Mouse (Mus musculus) forebrain, embryonic 10.5 days (tissue): Measurements from ENCODE around the gene Bcorl1. TPM values are rescaled to one million over a fixed set of nuclear protein-coding genes. Genes with fewer than 3 reads are reported as not detected.
A peak's percentile ranks its signal among the peaks of the same experiment; 100 is the strongest.

ENCODE experiments used
- DNase-seq: peaks from one replicate; pipeline ENCODE4 v3.0.0-alpha.2; 2017; ENCODE audit warnings: low spot score; ENCODE audit errors: extremely low spot score
- H3K27ac ChIP-seq: fragments of 300-500 bp; sonication (generic); 2 replicates; pipeline ENCODE4 v1.5.1; 2016; ENCODE audit warnings: mild to moderate bottlenecking
- H3K27me3 ChIP-seq: fragments of 300-500 bp; sonication (generic); 2 replicates; pipeline ENCODE4 v1.6.1; 2016; ENCODE audit warnings: mild to moderate bottlenecking; ENCODE audit not compliant: poor library complexity, severe bottlenecking
- H3K36me3 ChIP-seq: fragments of 300-500 bp; sonication (generic); replicated peaks from 2 replicates; pipeline ENCODE4 v1.6.1; 2016; ENCODE audit warnings: mild to moderate bottlenecking, moderate library complexity
- H3K4me1 ChIP-seq: fragments of 300-500 bp; sonication (generic); 2 replicates; pipeline ENCODE4 v1.6.1; 2016
- H3K4me3 ChIP-seq: fragments of 300-500 bp; sonication (generic); 2 replicates; pipeline ENCODE4 v1.5.1; 2016; ENCODE audit warnings: mild to moderate bottlenecking, moderate library complexity
- H3K9me3 ChIP-seq: fragments of 300-500 bp; sonication (generic); 2 replicates; pipeline ENCODE4 v1.6.1; 2016; ENCODE audit warnings: mild to moderate bottlenecking, moderate library complexity
- WGBS: fragments of 180-500 bp; shearing (Covaris S2); methylation state at CpG from one replicate; pipeline ENCODE4 v1.1.7; 2016; 5-methylcytosine and 5-hydroxymethylcytosine counted together
- polyA plus RNA-seq: library from polyadenylated mRNA; unstranded; fragments of >200 nt; fragmentation: Nextera tagmentation; extraction: Ambion mirVana; gene quantifications from 2 replicates; pipeline ENCODE4 v1.2.1, GENCODE M21; 2016

Bcorl1 gene
- 5.1 and 6.2 TPM in 2 replicates for polyA plus RNA-seq

DNA sequence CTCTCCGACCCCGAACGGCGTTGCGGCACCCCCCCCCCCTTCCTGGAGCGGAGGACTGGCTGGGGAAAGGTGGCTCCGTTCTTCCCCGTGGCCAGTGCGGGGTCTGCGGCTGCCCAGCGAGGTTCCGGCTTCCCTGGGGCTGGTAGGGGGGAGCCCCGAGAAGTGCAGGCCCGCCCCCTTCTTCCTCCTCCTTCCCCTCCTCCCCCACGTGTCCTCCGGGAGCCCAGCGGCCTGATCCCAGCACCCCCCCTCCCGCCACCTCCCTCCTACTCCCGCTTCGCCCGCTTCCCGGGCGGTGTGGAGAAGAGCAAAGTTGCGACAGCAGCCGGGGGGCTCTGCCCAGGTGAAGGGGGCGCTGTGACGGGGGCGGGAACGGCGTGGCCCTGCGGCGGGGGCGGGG lies at the start of gene Bcorl1:
TSS of gene Bcorl1 (plus strand) at position 218 of the 400 bp plus-strand sequence.
- peak within 1 kb of the TSS; percentile 65 for H3K4me3 ChIP-seq
- peaks cover 23% of the 10 kb centered on the region for H3K4me1 ChIP-seq
- no peaks in the 10 kb centered on the region; the same call in 1 of the 2 replicates for H3K9me3 ChIP-seq
- H3K27ac ChIP-seq = peak within 1 kb of the TSS; percentile 87
- DNase-seq = peak; percentile 47
- H3K36me3 ChIP-seq = no peaks in the 10 kb centered on the region
- 17% methylated on average over 18 of the region's 33 CpGs for WGBS
- peaks cover 33% of the 10 kb centered on the region for H3K27me3 ChIP-seq

DNA sequence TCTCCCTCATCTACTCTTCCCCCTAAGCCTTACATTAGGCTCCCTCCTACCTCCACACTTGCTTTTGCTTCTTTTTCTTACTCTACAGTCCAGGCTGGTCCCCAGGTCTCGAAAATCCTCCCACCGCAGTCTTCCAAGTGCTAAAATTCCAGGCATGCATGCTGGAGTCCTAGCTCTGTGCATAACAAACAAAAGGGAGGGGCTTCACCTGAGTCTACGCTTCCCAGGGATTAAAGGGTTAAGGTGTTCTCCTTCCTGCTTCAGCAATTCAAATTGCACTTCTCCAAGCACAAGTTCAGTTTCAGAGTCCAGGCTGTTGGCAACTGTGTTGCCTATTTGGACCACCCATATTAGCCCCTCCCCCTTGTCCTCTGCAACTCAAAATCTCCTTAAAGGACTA lies 49.7 kb upstream of the Bcorl1 start:
- Histone ChIP-seq H3K36me3 (no peaks in the 10 kb centered on the region), H3K27ac (no peak overlapping the region), H3K4me3 (no peak overlapping the region), H3K9me3 (no peaks in the 10 kb centered on the region), H3K27me3 (peaks cover 20% of the 10 kb centered on the region), H3K4me1 (peaks cover 10% of the 10 kb centered on the region)
- no peak for DNase-seq
- WGBS = 41% methylated on average over 3 of the region's 3 CpGs

DNA sequence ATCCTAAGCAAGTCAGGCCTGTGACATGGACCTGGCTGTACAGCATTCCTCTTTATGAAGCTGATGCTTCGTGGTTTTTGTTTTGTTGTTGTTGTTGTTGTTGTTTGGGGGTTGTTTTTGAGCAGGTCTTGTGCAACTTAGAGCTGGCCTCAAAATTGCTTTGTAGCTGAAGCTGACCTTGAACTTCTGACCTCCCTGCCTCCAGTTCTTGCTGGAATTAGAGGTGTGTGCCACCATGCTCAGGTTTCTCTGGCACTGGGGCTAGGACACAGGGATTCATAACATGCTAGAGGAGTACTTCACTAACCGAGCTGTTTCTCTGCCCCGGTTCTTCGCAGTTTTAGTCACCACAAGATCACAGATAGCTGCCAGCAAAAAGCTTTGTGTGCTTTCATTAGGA lies 35.8 kb upstream of the Bcorl1 start:
- WGBS = 87% methylated on average over 4 of the region's 4 CpGs
- H3K27ac ChIP-seq = no peak overlapping the region
- H3K27me3 ChIP-seq = peaks cover 15% of the 10 kb centered on the region

GRCm38 (mm10) chrX:48310706-48311517 lies 30.2 kb upstream of the Bcorl1 start:
- H3K4me3 ChIP-seq = peak overlapping the region; percentile 40

More for the DNA sequence above, 35.8 kb upstream of the Bcorl1 start:
- Histone ChIP-seq H3K4me3 (no peak overlapping the region), H3K36me3 (no peaks in the 10 kb centered on the region), H3K9me3 (no peaks in the 10 kb centered on the region), H3K4me1 (peaks cover 5% of the 10 kb centered on the region)
- DNase-seq = no peak

GRCm38 (mm10) chrX:48311727-48312126 lies 29.4 kb upstream of the Bcorl1 start:
- Histone ChIP-seq H3K27me3 (peaks cover 73% of the 10 kb centered on the region), H3K9me3 (no peaks in the 10 kb centered on the region), H3K4me1 (peaks cover 31% of the 10 kb centered on the region)

More at GRCm38 (mm10) chrX:48310706-48311517, 30.2 kb upstream of the Bcorl1 start:
- Histone ChIP-seq H3K27me3 (peaks cover 65% of the 10 kb centered on the region), H3K27ac (peak overlapping the region; percentile 78), H3K9me3 (no peaks in the 10 kb centered on the region), H3K4me1 (peaks cover 31% of the 10 kb centered on the region), H3K36me3 (no peaks in the 10 kb centered on the region)
- peak; percentile 17 for DNase-seq
- 22% methylated on average over 26 of the region's 26 CpGs for WGBS

GRCm38 (mm10) chrX:48314530-48315079 lies 26.6 kb upstream of the Bcorl1 start:
- peaks cover 31% of the 10 kb centered on the region for H3K4me1 ChIP-seq
- no peaks in the 10 kb centered on the region for H3K9me3 ChIP-seq
- no peaks in the 10 kb centered on the region for H3K36me3 ChIP-seq
- peaks cover 87% of the 10 kb centered on the region for H3K27me3 ChIP-seq
- peak overlapping the region; percentile 71 for H3K27ac ChIP-seq
- WGBS = 16% methylated on average over 33 of the region's 33 CpGs
- DNase-seq = peak; percentile 71
- H3K4me3 ChIP-seq = peak overlapping the region; percentile 54

More at GRCm38 (mm10) chrX:48311727-48312126, 29.4 kb upstream of the Bcorl1 start:
- no peak for DNase-seq
- Histone ChIP-seq H3K36me3 (no peaks in the 10 kb centered on the region), H3K27ac (no peak overlapping the region), H3K4me3 (no peak overlapping the region)
- 74% methylated on average over 5 of the region's 5 CpGs for WGBS

GRCm38 (mm10) chrX:48317444-48317843 lies 23.7 kb upstream of the Bcorl1 start:
- H3K27me3 ChIP-seq = peaks cover 60% of the 10 kb centered on the region
- H3K4me3 ChIP-seq = no peak overlapping the region
- WGBS = 65% methylated on average over 3 of the region's 3 CpGs
- H3K4me1 ChIP-seq = peaks cover 16% of the 10 kb centered on the region; the same call in 1 of the 2 replicates
- no peak overlapping the region for H3K27ac ChIP-seq
- no peaks in the 10 kb centered on the region for H3K36me3 ChIP-seq
- H3K9me3 ChIP-seq = no peaks in the 10 kb centered on the region
- no peak for DNase-seq

- H3K27me3 ChIP-seq = peaks cover 53% of the 10 kb centered on the region
- H3K9me3 ChIP-seq = no peaks in the 10 kb centered on the region
- H3K27ac ChIP-seq = no peak overlapping the region
- H3K4me3 ChIP-seq = no peak overlapping the region
- DNase-seq = no peak
- H3K36me3 ChIP-seq = no peaks in the 10 kb centered on the region
- WGBS = 22% methylated on average over 9 of the region's 9 CpGs
- peaks cover 13% of the 10 kb centered on the region; the same call in 1 of the 2 replicates for H3K4me1 ChIP-seq
Measured at GRCm38 (mm10) chrX:48318194-48318593, 23.0 kb upstream of the Bcorl1 start.

- Histone ChIP-seq H3K27ac (peak overlapping the region; percentile 87), H3K4me3 (peak overlapping the region; percentile 65)
- WGBS = 18% methylated on average over 34 of the region's 35 CpGs
Measured at GRCm38 (mm10) chrX:48340441-48341049, 613 bp upstream of the Bcorl1 start.

DNA sequence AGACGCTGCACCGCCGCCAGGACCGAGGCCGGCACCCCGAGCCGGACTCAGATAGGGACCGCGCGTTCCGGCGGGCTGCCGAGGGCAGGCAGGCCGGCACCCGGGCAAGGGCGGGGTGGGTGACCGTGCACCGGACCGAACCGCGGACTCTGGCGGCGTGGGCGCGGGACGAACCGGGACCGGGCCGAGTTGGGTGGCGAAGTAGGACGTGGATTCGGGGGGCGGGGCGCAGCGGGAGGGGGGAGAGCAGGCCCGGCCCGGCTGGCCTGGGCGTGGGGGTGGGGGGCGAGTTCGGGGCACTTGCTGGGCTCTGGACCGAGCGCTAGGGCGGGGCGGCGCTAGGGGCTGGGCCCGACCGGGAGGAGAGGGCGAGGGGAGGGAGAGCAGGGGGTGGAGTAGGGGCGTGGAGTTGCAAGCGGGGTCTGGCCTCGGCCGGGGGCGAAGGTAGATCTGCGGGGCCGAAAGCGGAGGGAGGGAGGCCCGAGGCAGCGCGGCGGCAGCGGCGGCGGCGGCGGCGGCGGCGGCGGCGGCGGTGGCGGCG lies 533 bp downstream of the Bcorl1 start:
- Histone ChIP-seq H3K9me3 (no peaks in the 10 kb centered on the region; the same call in 1 of the 2 replicates), H3K4me3 (peak overlapping the region; percentile 65), H3K27me3 (peaks cover 33% of the 10 kb centered on the region), H3K4me1 (peaks cover 26% of the 10 kb centered on the region), H3K36me3 (no peaks in the 10 kb centered on the region), H3K27ac (peak overlapping the region; percentile 87)
- WGBS = 22% methylated on average over 46 of the region's 73 CpGs
- peak; percentile 53 for DNase-seq

More at GRCm38 (mm10) chrX:48340441-48341049, 613 bp upstream of the Bcorl1 start:
- Histone ChIP-seq H3K27me3 (peaks cover 33% of the 10 kb centered on the region), H3K36me3 (no peaks in the 10 kb centered on the region), H3K9me3 (no peaks in the 10 kb centered on the region; the same call in 1 of the 2 replicates), H3K4me1 (peaks cover 17% of the 10 kb centered on the region)
- DNase-seq = peak; percentile 25

- 0 out of 2 replicates have a peak overlapping the region, but pooled peaks have one; percentile 85 for H3K27ac ChIP-seq
- no peaks in the 10 kb centered on the region; the same call in 1 of the 2 replicates for H3K9me3 ChIP-seq
- no peaks in the 10 kb centered on the region for H3K36me3 ChIP-seq
- 15% methylated on average over 16 of the region's 16 CpGs for WGBS
- peak overlapping the region; percentile 65 for H3K4me3 ChIP-seq
- DNase-seq = no peak
- H3K4me1 ChIP-seq = peaks cover 26% of the 10 kb centered on the region
- H3K27me3 ChIP-seq = peaks cover 33% of the 10 kb centered on the region
Measured at GRCm38 (mm10) chrX:48342731-48343130, 1.6 kb downstream of the Bcorl1 start.

- Histone ChIP-seq H3K4me1 (peaks cover 26% of the 10 kb centered on the region), H3K27ac (peak overlapping the region; percentile 85), H3K36me3 (no peaks in the 10 kb centered on the region), H3K4me3 (peak overlapping the region; percentile 65), H3K9me3 (no peaks in the 10 kb centered on the region; the same call in 1 of the 2 replicates), H3K27me3 (peaks cover 33% of the 10 kb centered on the region)
- WGBS = 13% methylated on average over 33 of the region's 36 CpGs
- peak; percentile 91 for DNase-seq
Measured at GRCm38 (mm10) chrX:48343461-48343952, 2.3 kb downstream of the Bcorl1 start.
